Mouse (Mus musculus): ENCODE results near the gene Hip1. TPM values are rescaled to one million over a fixed set of nuclear protein-coding genes. Genes with fewer than 3 reads are reported as not detected.
"Not testable (repeated sequence)": the region's sequence is repeated elsewhere in the genome, so short reads cannot be mapped to it uniquely, and the experiment has no call there.

Gene Hip1
- total and polyA plus RNA-seq, 2 experiments from 2014 or later: 26.9 to 110 TPM

DNA sequence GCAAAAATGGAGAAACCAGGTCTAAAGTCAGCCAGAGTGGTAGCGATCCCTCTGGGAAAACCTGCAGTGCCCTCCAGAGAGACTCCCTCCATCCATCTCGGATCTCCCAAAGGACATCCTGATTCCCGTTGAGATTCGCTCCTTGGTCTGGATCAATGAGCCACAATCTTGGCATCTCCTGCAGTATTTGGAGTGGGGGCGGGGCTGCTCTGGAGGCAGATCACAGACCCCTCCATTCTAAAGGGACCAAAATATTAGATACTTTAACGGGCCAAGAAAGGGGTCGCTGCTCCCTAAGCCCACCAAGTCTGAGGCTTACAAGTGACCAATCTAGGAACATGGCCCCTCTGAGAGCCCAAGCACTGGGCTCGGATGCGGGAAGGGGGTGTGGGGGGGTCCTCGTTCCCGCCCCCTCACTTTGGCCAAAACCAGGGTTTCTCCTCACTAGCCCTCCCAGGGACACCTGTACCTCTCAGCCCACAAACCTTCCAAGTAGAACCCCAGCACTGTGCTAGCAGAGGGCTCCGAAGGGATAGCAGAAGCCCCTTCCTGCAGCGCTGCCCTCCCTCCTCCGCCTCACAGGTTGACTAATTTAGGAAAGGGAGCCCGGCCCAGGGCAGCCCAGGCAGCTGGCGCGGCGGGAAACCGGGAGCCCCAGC lies 56.6 kb downstream of the Hip1 start:
- peak overlapping the region; percentile 62 for H3K4me3 ChIP-seq (ENCODE audit: low read length)

GRCm38 (mm10) chr5:135485289-135485688 lies 59.6 kb downstream of the Hip1 start:
- no peak for TF ChIP-seq CTCF (IDR thresholded peaks at IDR 0.05; ENCODE audit: low read depth)
- no peaks in the 10 kb centered on the region for H3K9me3 ChIP-seq (ENCODE audit: low read length)
- H3K4me2 ChIP-seq (ENCODE audit: low read depth, low read length): no peak overlapping the region
- peaks cover 21% of the 10 kb centered on the region for H3K4me1 ChIP-seq (ENCODE audit: insufficient read depth, low read length)
- H3K4me3 ChIP-seq (ENCODE audit: low read length): no peak overlapping the region
- WGBS: 55% methylated on average over 3 of the region's 3 CpGs
- no peaks in the 10 kb centered on the region for H3K36me3 ChIP-seq (ENCODE audit: insufficient read depth, low read length)
- H3K27me3 ChIP-seq (ENCODE audit: insufficient read depth, low read length): no peaks in the 10 kb centered on the region
- ATAC-seq (no peak), DNase-seq (ENCODE audit: low spot score) (no peak)
- H3K27ac ChIP-seq: no peak overlapping the region
- 0 out of 2 replicates have a peak overlapping the region, but pooled peaks have one; percentile 9 for H3K9ac ChIP-seq (replicated peaks; ENCODE audit: low read length)

More for the DNA sequence above, 56.6 kb downstream of the Hip1 start:
- TF ChIP-seq CTCF (IDR thresholded peaks at IDR 0.05; ENCODE audit: low read depth): peak; percentile 5; the same call in 1 of the 2 replicates
- H3K36me3 ChIP-seq (ENCODE audit: insufficient read depth, low read length): no peaks in the 10 kb centered on the region
- ATAC-seq: no peak
- WGBS: 0% methylated on average over 19 of the region's 19 CpGs
- H3K4me2 ChIP-seq (ENCODE audit: low read depth, low read length): peak overlapping the region; percentile 93
- H3K9ac ChIP-seq (replicated peaks; ENCODE audit: low read length): peak overlapping the region; percentile 72
- no peaks in the 10 kb centered on the region for H3K27me3 ChIP-seq (ENCODE audit: insufficient read depth, low read length)
- peak overlapping the region; percentile 89 for H3K27ac ChIP-seq
- H3K9me3 ChIP-seq (ENCODE audit: low read length): no peaks in the 10 kb centered on the region
- DNase-seq (ENCODE audit: low spot score): peak; percentile 41
- peaks cover 21% of the 10 kb centered on the region for H3K4me1 ChIP-seq (ENCODE audit: insufficient read depth, low read length)

GRCm38 (mm10) chr5:135483865-135484264 lies 61.1 kb downstream of the Hip1 start:
- 95% methylated on average over 6 of the region's 6 CpGs for WGBS
- not testable (repeated sequence) for ATAC-seq; H3K4me3 ChIP-seq (ENCODE audit: low read length); DNase-seq (ENCODE audit: low spot score); H3K27ac ChIP-seq; H3K9me3 ChIP-seq (ENCODE audit: low read length); H3K9ac ChIP-seq (replicated peaks; ENCODE audit: low read length); H3K27me3 ChIP-seq (ENCODE audit: insufficient read depth, low read length); H3K36me3 ChIP-seq (ENCODE audit: insufficient read depth, low read length); H3K4me2 ChIP-seq (ENCODE audit: low read depth, low read length)
- H3K4me1 ChIP-seq (ENCODE audit: insufficient read depth, low read length): peaks cover 17% of the 10 kb centered on the region; the same call in 1 of the 2 replicates

- Histone ChIP-seq H3K4me2 (ENCODE audit: low read depth, low read length) (no peak overlapping the region), H3K4me1 (ENCODE audit: insufficient read depth, low read length) (no peaks in the 10 kb centered on the region), H3K27ac (no peak overlapping the region), H3K4me3 (ENCODE audit: low read length) (no peak overlapping the region), H3K9ac (replicated peaks; ENCODE audit: low read length) (no peak overlapping the region), H3K9me3 (ENCODE audit: low read length) (no peaks in the 10 kb centered on the region), H3K27me3 (ENCODE audit: insufficient read depth, low read length) (no peaks in the 10 kb centered on the region), H3K36me3 (ENCODE audit: insufficient read depth, low read length) (no peaks in the 10 kb centered on the region)
- DNase-seq (ENCODE audit: low spot score) (no peak), ATAC-seq (no peak)
- no peak for TF ChIP-seq CTCF (IDR thresholded peaks at IDR 0.05; ENCODE audit: low read depth)
- 91% methylated on average over 12 of the region's 12 CpGs for WGBS
Measured at GRCm38 (mm10) chr5:135478877-135479600, 65.9 kb downstream of the Hip1 start.

DNA sequence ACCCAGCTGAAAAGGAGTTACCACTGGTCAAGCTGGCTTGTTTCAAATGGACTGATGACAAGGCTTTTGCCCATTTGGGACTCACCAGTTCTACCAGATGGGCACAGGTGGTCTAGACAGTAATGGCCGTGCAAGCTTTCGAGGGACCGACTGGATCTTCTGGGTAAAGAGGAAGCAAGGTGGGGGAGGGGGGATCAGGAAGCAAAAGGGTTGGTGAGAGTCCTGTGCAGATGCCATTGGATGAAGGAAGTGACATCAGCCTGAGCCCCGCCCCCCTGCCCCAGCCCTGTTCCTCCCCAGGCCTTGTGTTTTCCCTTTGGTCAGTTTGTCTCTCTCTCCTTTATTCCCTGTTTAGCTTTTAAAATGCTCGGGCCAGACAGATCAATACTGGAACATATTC lies 68.7 kb downstream of the Hip1 start:
- DNase-seq (ENCODE audit: low spot score): no peak
- 89% methylated on average over 5 of the region's 5 CpGs for WGBS
- H3K4me3 ChIP-seq (ENCODE audit: low read length): no peak overlapping the region
- no peak for ATAC-seq
- no peak overlapping the region for H3K9ac ChIP-seq (replicated peaks; ENCODE audit: low read length)
- H3K4me2 ChIP-seq (ENCODE audit: low read depth, low read length): no peak overlapping the region
- H3K36me3 ChIP-seq (ENCODE audit: insufficient read depth, low read length): no peaks in the 10 kb centered on the region
- no peaks in the 10 kb centered on the region for H3K9me3 ChIP-seq (ENCODE audit: low read length)
- H3K27me3 ChIP-seq (ENCODE audit: insufficient read depth, low read length): no peaks in the 10 kb centered on the region
- H3K4me1 ChIP-seq (ENCODE audit: insufficient read depth, low read length): no peaks in the 10 kb centered on the region
- no peak for TF ChIP-seq CTCF (IDR thresholded peaks at IDR 0.05; ENCODE audit: low read depth)
- H3K27ac ChIP-seq: no peak overlapping the region

DNA sequence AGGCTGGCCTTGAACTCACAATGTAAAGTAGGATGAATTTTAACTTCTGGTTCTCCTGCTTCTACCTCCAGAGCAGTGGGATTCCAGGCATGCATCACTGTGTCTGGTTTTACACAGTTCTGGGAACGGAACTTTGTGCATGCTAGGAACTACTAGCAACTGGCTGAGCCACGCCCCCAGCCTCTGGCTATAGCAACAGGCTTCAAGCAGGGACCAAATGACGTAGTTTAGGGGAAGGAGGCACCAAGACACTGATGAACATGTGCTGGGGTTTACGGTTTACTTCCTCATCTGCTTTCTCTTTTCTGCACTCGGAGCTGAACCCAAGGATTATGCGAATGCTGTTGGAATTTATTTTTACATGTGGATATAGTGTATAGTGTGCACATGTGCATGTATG lies 72.5 kb downstream of the Hip1 start:
- TF ChIP-seq CTCF (IDR thresholded peaks at IDR 0.05; ENCODE audit: low read depth): no peak
- H3K4me1 ChIP-seq (ENCODE audit: insufficient read depth, low read length): no peaks in the 10 kb centered on the region
- no peak overlapping the region for H3K4me3 ChIP-seq (ENCODE audit: low read length)
- H3K36me3 ChIP-seq (ENCODE audit: insufficient read depth, low read length): no peaks in the 10 kb centered on the region
- no peak overlapping the region for H3K4me2 ChIP-seq (ENCODE audit: low read depth, low read length)
- no peaks in the 10 kb centered on the region for H3K27me3 ChIP-seq (ENCODE audit: insufficient read depth, low read length)
- peak overlapping the region; percentile 32; the same call in 1 of the 2 replicates for H3K27ac ChIP-seq
- DNase-seq (ENCODE audit: low spot score) (no peak), ATAC-seq (no peak)
- whole genome bisulfite sequencing: 83% methylated on average over 6 of the region's 6 CpGs
- H3K9ac ChIP-seq (replicated peaks; ENCODE audit: low read length): no peak overlapping the region
- H3K9me3 ChIP-seq (ENCODE audit: low read length): no peaks in the 10 kb centered on the region

DNA sequence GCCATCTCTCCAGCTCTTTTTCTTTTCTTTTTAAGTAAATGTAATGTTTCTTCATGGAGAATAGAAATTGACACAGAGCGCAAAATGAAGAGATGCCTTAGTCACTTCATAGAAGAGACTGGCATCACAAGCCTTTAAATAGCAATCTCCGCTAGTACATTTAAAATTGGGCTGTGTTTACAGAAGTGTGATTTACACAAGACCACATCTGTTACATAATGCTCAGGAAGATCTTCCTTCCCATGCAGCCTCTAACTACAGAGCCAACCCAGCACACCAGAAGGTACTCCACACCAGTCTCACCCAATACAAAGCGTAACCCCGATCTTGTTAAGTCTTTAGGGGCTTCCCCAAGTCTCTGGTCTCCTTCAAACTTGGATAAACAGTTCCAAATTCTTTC lies 73.2 kb downstream of the Hip1 start:
- H3K27ac ChIP-seq: no peak overlapping the region
- no peaks in the 10 kb centered on the region for H3K36me3 ChIP-seq (ENCODE audit: insufficient read depth, low read length)
- no peak overlapping the region for H3K4me2 ChIP-seq (ENCODE audit: low read depth, low read length)
- no peak overlapping the region for H3K9ac ChIP-seq (replicated peaks; ENCODE audit: low read length)
- no peak overlapping the region for H3K4me3 ChIP-seq (ENCODE audit: low read length)
- no peaks in the 10 kb centered on the region for H3K4me1 ChIP-seq (ENCODE audit: insufficient read depth, low read length)
- DNase-seq (ENCODE audit: low spot score): no peak
- TF ChIP-seq CTCF (IDR thresholded peaks at IDR 0.05; ENCODE audit: low read depth): no peak
- 98% methylated on average over 4 of the region's 4 CpGs for WGBS
- H3K27me3 ChIP-seq (ENCODE audit: insufficient read depth, low read length): no peaks in the 10 kb centered on the region
- no peak for ATAC-seq
- no peaks in the 10 kb centered on the region for H3K9me3 ChIP-seq (ENCODE audit: low read length)

Measured in hindbrain, postnatal 0 days (tissue).